Mouse (Mus musculus) ovary, adult 18-20 months (tissue): ENCODE results near the gene Gm9048.
"Not testable (repeated sequence)": the region's sequence is repeated elsewhere in the genome, so short reads cannot be mapped to it uniquely, and the experiment has no call there.

Experiments used
- DNase-seq: peaks from one replicate; pipeline ENCODE4 v3.0.0; 2022; ENCODE audit warnings: low spot score, mixed read lengths

The Gm9048 gene

DNA sequence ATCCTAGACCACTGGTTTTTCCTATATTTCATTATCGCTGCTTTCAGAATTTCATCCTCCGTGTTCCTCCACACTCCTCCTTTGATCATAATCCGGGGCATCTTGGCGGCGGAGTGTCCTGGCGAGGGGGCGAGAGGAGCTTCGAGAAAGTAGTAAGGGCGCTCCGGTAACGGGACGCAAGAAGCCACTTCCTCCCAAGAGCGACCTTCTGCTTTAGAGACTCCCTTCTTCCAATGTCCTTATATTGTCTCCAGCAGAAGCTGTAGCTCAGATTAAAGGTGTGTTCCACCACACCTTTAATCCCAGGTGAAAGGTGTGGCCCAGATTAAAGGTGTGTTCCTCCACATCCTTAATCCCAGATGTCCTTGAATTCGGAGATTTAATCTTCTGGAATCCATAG, at the start of gene Gm9048:
Gm9048 (minus strand) TSS at position 101 of the 400 bp plus-strand sequence.
- DNase-seq: not testable (repeated sequence)

DNA sequence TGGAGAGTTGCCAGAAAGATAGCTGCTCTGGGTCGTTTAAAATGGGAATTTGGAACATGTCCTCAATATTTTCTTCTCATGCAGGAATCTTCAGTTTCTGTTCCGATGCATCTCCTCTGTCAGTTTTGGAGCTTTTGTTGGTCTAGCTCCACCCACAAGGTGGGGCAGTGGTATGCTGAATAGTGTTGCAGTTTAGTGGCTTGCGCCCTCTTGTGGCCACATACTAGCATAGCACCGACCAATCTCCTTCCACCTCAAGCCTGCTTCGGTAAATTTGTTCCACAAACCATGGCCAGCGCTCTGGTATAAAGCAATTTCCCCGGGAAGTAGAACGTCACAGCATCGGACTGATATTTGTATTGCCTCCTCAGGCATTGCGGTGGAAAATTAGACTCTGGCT, 22.0 kb upstream of the Gm9048 start:
- DNase-seq: peak; percentile 55

DNA sequence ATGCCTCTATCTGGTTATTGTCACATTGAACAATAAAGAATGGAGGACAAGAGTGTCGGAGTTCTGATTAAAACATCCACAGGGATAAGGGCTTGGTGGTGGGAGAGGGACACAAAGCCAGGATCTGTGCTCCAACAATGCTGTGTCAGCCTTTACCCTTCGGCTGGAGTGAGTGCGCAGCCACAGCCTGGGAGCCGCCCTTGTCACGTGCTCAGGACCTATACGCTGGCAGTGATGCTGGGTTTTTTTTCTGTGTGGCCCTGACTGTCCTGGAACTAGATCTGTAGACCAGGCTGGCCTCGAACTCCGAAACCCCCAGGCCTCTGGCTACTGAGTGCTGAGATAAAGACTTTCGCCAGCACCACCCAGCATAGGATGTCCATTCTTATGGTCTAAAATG, 21.0 kb upstream of the Gm9048 start:
- DNase-seq: no peak

DNA sequence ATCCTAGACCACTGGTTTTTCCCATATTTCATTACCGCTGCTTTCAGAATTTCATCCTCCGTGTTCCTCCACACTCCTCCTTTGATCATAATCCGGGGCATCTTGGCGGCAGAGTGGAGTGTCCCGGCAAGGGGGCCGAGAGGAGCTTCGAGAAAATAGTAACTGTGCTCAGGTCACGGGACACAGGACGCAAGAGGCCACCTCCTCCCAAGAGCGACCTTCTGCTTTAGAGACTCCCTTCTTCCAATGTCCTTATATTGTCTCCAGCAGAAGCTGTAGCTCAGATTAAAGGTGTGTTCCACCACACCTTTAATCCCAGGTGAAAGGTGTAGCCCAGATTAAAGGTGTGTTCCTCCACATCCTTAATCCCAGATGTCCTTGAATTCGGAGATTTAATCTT, 5.5 kb upstream of the Gm9048 start, which contains the start of gene Gm9049:
Gm9049 (minus strand) TSS at position 101 of the 400 bp plus-strand sequence.
- DNase-seq: not testable (repeated sequence)

DNA sequence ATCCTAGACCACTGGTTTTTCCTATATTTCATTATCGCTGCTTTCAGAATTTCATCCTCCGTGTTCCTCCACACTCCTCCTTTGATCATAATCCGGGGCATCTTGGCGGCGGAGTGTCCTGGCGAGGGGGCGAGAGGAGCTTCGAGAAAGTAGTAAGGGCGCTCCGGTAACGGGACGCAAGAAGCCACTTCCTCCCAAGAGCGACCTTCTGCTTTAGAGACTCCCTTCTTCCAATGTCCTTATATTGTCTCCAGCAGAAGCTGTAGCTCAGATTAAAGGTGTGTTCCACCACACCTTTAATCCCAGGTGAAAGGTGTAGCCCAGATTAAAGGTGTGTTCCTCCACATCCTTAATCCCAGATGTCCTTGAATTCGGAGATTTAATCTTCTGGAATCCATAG, 5.3 kb downstream of the Gm9048 start, which contains the start of gene Gm9046:
Gm9046 (minus strand) TSS at position 101 of the 400 bp plus-strand sequence.
- not testable (repeated sequence) for DNase-seq

DNA sequence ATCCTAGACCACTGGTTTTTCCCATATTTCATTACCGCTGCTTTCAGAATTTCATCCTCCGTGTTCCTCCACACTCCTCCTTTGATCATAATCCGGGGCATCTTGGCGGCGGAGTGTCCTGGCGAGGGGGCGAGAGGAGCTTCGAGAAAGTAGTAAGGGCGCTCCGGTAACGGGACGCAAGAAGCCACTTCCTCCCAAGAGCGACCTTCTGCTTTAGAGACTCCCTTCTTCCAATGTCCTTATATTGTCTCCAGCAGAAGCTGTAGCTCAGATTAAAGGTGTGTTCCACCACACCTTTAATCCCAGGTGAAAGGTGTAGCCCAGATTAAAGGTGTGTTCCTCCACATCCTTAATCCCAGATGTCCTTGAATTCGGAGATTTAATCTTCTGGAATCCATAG, 10.7 kb downstream of the Gm9048 start, which contains the start of gene Gm9045:
Gm9045 (minus strand) TSS at position 101 of the 400 bp plus-strand sequence.
- not testable (repeated sequence) for DNase-seq

DNA sequence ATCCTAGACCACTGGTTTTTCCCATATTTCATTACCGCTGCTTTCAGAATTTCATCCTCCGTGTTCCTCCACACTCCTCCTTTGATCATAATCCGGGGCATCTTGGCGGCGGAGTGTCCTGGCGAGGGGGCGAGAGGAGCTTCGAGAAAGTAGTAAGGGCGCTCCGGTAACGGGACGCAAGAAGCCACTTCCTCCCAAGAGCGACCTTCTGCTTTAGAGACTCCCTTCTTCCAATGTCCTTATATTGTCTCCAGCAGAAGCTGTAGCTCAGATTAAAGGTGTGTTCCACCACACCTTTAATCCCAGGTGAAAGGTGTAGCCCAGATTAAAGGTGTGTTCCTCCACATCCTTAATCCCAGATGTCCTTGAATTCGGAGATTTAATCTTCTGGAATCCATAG, 16.2 kb downstream of the Gm9048 start, which contains the start of gene Gm9044:
Gm9044 (minus strand) TSS at position 101 of the 400 bp plus-strand sequence.
- DNase-seq: not testable (repeated sequence)

DNA sequence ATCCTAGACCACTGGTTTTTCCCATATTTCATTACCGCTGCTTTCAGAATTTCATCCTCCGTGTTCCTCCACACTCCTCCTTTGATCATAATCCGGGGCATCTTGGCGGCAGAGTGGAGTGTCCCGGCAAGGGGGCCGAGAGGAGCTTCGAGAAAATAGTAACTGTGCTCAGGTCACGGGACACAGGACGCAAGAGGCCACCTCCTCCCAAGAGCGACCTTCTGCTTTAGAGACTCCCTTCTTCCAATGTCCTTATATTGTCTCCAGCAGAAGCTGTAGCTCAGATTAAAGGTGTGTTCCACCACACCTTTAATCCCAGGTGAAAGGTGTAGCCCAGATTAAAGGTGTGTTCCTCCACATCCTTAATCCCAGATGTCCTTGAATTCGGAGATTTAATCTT, 21.6 kb downstream of the Gm9048 start, which contains the start of gene Gm9040:
Gm9040 (minus strand) TSS at position 101 of the 400 bp plus-strand sequence.
- not testable (repeated sequence) for DNase-seq

DNA sequence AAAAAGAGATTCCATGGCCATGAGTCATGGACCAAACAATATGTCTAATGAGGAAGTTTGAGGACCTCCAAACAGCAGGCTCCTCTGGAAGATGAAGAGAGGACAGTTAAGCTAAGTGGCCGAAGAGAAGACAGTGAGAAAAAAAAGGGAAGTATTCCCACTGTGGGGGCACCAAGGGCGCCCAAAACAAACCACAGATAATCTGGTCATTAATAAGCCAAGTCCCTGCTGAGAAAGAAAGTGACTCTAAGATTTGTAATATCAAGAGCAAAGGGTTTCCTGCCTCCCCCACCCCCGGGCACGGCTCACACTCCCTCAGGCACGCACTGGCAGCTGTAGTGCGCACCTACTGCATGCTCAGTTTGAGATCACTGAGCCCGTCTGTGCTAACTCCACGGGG, 29.5 kb downstream of the Gm9048 start:
- DNase-seq: no peak

DNA sequence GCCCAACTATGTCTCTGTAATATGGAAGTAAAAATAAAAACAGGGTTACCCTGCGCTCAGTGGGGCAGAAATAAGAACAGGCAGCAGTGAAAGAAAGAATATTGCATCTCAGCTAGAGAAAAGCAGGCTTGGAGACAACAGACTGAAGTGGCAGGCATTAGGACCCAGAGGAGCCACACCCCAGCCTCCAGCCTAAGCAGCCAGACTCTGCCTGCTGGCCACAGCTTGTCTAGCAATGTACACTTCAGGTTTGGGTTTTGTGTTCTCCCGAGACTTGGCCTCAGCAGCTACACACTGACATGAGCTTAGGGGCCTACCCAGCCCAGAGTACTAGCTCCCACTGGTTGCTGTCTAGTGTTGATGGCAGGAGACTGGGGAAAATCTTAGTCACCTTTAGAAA, 46.3 kb downstream of the Gm9048 start:
- DNase-seq: not testable (repeated sequence)
